Mouse (Mus musculus) ES-Bruce4 (cell line): ENCODE measurements around the gene Slit3.

Experiments
- CTCF ChIP-seq: IDR thresholded peaks from one replicate; pipeline ENCODE4 v1.8.1; 2011; ENCODE audit warnings: low read depth, low read length
- EP300 ChIP-seq: IDR thresholded peaks from 2 replicates; pipeline ENCODE4 v1.6.1; 2011; ENCODE audit warnings: low read depth, low read length; ENCODE audit not compliant: insufficient read depth
- POLR2A ChIP-seq: IDR thresholded peaks from one replicate; pipeline ENCODE4 v1.8.1; 2011; ENCODE audit warnings: low read length; ENCODE audit not compliant: insufficient read depth

- no peak for TF ChIP-seq CTCF
- TF ChIP-seq POLR2A = no peak
- no peak for TF ChIP-seq EP300
These were observed 297.0 kb downstream of the Slit3 start for GRCm38 (mm10) chr11:35417911-35418552.
